Mouse (Mus musculus) kidney, postnatal 14 days (tissue): ENCODE data around the gene Nav2.

Experiments
- DNase-seq: peaks from one replicate; pipeline ENCODE4 v3.0.0; 2022; ENCODE audit warnings: mixed read lengths

The Nav2 gene

DNA sequence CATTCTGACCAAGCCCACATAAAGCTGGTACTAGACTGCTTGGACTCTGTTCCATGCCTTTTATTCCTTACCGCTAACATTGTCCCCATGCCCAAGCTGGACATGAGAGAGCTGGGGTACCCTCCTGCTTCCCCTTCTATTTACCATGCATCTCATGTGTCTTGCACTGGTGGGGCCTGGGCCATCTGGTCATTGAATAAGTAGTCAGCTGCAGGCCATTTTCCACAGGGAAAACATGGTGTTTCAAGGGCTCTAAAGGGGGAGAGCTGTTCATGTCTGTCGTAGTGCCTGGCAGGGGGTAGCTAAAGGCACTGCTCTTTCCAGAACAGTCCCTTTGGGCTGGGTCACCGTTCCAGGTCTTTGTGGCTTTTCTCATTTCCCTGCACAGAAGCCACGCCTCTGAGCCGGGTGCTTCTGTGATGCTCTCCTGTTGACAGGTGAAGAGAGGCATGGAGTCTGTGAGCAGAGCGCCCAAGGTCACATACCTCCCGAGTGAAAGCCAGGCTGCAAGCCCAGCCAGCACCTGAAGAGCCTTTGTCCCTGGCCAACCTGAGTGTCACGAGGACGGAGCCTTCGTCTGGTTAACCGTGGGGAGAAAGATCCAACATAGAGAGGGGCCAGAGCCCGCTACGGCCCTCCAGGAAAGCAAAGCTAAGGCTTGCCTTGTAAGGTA, 348.9 kb downstream of the Nav2 start:
- DNase-seq: no peak

DNA sequence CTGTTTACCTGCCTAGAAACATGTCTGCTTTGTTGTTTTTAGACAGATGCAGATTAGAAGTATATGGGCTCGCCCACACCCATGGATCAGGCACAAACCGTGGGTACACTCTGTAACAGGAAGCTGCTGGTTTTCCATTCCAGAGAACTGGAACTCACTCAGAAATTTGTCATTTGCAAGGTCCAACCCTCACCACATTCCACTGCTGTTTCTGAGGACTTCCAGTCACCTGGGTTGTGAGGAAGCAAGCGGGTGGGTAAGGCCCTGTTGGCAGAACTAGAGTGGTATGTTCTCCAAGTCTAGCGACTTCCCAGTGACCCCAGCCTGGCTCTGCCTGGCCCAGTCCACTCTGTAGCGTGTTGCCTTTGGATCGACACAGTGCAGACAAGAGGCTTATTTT, 349.6 kb downstream of the Nav2 start:
- peak; percentile 34 for DNase-seq

DNA sequence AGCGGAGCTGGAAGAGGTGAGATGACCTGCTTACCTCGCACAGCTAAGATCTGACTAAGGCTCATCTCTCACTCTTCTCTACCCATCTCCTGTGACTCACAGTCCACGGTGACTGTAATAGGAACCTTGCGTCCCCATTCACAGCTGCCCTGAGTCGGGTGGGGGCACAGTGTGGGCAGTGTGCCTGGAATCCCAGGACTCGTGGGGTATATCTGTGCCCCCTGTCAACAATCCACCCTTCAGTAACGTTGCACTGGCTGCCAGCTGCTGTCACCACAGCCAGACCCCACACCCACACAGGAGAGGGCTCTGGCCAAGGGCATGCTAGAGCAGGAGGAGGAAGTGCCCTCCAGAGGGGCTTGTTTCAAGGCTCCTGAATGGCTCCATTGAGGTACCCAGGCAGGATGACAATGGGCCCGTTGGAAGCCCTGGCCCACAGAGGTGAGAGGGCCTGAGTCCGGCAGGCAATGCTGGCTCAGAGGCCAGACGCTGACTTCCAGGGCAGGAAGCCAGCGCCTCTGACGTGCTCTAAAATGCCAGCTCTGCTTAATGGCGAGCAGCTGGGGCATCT, 353.5 kb downstream of the Nav2 start:
- no peak for DNase-seq

DNA sequence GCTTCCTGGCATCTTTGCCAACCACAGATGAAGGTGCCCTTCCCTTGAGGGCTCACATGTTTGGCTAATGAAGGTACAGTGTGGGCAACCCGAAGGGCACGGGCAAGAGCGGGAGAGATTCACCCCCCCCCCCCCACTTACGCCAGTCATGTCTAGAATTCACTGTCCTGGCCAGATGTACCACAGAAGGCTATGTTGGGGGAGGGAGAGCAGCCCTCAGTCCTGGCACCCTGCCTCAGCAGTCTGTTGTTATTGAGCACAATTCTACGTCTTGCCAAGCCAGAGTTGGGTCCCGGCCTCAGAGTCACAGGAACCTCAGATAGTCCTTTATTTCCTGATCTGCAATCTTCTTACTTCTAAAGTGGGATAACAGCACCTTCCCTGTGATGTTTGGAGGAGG, 357.9 kb downstream of the Nav2 start:
- no peak for DNase-seq

DNA sequence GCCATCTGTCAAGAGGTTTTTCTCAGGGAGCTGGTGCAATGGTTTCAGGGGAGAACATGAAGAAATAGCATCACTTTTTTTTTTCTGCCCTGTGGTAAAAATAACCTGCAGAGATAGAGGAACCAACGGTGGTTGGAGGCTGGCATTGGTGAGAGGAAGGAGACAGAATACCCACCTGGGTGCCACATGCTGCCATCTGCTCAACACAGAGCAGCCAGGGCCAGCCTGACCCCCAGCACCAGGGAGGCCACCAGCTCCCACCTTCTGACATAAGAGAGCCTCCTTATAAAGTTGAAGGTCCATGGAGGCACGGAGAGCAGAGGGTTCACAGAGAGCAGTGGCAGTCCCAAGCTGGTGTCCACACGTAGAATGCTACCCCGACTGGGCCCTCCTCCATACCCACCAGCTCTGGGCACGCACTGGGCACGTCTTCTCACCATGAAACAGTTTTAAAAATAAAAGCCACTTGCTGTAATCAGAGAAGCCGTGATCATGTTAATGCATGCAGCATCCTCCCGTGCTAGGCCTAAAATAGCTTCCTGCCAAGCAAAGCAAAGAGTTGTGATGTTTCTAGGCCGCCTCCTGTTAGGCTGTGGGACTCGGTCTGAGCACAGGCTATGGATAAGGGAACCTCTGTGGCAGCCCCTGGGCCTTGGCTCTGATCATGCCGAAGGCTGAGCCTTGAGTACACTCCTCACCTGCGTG, 359.3 kb downstream of the Nav2 start:
- DNase-seq: no peak

DNA sequence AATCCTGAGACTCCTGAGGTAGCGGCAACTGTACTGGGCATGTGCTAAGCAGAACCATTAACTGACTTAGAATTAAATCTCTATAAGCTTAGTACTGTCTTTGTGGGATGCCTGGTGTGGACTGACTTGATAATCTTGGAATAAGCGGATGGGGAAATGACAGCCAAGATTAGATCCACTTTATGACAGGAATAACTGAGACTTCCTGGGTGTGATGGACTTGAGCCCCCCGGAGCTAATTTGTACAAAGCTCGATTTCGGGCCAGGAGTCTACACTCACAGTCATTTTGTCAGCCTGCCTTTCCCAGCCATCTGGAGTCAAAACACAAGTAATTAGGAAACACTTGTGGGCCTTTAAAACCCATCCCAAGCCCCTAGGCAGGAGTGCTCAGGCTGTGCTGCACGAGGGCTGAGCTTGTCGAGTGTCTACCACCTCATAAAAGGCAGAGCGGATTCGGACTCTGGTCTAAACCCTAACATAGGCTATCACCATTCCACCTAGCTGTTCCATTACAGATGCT, 359.9 kb downstream of the Nav2 start:
- no peak for DNase-seq

DNA sequence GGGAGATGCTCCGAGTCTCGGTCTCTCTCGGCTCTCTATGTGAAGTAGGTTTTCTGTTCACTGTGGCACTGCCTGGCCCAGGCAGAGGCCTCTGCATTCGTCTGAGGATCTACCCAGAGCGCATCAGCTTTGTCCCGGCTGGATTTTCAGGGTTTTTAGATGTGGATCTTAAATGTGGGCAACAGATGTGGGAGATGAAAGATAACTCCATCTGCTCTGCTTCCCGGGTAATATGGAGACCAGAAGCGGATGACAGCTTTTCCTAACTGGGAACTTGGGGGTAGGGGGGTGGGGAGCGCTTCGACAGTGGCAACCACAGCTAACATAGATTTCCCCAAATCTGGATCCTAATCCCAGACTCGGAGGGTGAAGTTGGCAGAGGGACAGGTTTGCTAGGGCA, 362.3 kb downstream of the Nav2 start:
- no peak for DNase-seq

DNA sequence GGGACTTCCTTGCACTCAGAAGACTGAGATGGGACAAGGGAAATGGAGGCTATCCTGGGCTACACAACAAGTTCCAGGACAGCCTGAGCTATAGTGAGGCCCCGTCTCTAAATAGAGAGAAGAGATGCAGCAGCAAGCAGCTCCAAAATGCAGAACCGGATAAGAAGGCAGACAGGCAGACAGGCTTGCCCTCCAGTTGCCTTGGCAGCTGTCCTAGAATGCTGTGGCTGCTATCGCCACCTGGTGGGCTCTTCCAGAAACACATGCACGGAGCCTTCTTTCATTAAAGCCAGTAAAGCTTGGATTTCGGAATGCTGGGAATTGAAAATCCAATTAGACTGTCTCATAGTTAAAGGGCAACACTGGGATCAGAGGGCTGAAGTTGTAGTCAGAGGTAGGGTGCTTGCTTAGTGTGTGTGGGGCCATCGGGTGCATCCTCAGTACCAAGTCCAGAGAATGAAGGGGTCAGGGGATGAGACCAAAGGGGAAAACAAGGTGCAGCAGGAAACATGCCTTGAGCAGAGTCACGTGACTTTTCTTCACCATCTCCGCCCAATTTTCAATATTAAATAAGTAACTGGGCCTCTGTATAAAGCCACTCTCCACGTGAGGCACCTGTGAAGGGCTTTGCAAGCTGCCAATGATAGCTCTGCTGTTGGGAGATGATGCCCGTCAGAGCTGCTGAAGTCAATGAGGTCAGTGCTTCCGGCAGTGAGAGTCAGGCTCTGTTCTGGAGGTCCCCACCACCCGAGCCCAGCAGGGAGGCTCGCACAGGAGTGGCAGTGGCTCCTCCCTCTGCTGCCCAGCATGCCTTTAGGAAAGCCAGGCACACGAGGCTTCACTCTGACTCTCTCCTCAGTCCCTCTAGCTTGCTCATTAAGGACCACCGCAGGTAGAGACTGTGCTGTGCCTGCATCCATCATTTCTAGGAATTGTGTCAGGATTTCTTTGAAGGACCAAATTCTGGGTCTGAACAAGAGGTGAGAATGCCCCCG, 364.2 kb downstream of the Nav2 start:
- peak; percentile 86 for DNase-seq

DNA sequence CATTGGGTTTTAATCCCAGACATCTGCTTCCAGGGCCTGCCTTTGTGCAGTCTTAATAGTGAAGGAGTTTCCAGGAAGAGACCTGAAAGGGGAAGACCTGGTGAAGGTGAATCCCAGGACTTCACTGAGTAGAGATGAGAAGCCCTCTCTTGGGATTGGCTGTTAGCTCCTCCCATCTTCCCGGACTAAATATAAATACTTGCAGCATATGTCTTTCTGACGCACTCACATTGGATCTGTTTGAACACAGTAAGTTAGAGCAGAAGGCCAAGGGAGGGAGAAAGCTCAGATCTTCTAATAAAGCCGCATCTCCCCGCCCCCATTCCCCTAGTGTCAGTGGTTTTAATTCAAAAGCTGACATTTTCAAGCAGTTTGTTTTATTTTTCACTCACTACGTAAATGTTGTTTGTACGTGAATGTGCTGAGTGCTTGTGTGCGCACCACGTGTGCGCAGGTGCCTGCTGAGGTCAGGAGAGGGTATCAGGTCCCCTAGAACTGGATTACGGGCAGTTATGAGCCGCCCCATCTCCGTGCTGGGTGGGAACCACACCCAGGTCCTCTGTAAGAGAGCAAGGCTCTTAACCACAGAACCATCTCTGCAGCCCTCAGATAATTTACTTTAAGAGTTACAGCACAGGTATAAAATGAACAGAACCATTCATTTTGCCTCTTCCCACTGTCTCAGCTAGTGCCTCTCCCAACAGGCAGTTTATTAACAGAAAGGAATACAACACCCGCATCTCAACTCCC, 365.6 kb downstream of the Nav2 start:
- no peak for DNase-seq

DNA sequence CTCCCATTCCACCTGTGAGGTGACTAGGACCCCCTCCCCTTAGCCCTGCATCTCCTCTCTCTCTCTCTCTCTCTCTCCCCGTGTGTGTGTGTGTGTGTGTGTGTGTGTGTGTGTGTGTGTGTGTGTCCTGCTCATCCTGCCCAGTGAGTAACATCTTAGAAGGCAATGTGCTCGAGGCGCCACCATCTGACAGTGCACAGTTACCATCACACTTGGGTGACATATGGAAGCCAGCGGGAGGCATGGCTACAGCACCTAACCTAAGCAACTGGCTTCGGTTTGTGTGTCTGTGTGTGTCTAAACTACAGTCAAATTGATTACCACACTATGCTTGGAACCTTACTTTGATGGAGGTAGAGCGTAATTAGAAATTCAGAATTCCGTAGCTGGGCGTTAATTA, 366.2 kb downstream of the Nav2 start:
- DNase-seq: no peak

DNA sequence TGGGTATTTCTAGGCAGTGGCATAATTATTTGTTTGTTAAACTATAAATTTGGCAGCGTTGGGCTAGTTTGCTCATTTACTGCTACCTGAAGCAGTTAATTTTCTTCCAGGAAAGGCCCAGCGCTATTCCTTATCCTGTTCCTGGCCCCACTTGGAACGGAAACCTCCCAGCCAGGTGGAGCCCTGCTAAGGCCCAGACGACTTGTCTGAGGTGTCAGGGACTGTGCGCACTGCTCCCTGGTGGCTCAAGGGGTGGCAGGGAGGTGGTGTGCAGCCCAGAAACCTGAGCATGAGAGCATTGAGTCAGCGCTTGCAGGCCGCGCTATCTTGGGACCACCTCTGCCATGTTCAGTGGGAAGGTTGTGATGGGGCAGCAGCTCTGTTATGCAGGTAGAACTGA, 367.6 kb downstream of the Nav2 start:
- no peak for DNase-seq

DNA sequence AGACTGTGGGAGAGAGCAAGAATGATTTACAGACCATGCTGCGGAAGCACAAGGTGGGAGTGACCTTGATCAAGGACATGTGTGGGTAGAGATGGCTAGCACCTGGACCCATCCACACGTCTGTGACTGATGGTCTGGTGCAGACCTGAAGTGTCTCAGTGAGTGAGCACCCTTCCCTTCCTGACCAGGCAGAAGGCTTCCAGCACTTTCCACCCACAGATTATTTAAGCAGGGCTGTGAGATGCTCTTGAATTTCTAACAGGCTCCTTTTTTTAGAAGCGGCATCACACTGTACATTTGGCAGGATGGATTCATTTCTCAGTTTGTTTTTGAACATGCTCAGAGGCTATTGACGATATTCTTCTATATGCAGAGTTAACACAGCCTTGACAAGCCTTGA, 369.2 kb downstream of the Nav2 start:
- DNase-seq: no peak

DNA sequence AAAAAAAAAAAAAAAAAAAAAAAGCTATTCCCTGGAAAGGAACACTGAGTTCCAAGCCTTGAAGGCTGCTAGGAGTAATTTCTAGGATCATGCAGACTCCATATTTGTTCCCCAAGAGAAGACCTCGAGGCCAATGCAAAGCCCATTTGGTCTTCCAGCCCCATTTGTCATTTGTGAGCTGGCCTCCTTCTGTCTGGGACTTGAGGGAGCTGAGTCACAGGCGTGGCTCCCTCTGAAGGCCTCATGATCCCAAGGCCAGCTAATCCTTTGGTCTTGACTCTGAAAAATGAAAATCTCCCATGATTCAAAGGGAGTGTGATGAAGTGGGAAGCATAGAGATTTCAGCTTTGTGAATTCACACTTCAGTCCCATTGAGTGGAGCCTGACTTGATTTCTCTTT, 370.0 kb downstream of the Nav2 start:
- no peak for DNase-seq

DNA sequence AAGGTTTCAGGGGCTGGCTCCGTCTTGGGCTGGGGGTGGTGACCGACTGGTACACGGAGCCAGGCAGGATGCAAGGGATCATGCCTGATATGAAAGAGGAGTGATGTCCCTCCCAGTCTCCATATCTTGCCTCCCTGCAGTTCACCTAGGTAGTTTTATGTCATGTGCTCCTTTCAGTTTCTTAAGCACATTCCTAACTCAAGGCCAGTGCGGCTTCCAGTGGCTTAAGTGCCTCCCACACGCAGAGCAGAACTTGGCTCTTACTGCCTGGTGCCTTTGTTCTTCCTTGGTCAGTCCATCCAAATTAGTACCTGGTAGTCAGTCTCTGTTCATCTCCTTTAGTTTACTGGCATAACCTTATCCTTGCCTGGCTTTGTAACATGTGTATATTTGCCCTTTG, 371.9 kb downstream of the Nav2 start:
- no peak for DNase-seq

DNA sequence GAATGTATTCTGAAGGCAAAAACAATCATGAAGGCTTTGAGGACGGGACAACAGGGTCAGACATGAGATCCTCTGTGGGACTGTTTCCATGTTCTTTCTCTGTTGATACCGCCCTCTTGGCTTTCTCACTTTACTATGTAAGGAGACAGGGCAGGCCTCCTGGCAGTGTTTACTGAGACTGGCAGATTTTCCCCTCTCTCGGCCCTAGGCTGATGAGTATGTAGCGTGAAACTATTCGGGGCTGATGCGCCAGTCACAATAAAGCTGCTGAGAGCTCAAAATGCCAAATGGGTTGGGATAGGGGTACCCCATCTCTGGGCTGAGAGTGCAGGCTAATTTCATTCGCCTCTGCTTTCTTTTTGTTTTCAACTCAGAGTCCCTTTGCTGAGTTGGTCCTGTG, 373.9 kb downstream of the Nav2 start:
- no peak for DNase-seq

DNA sequence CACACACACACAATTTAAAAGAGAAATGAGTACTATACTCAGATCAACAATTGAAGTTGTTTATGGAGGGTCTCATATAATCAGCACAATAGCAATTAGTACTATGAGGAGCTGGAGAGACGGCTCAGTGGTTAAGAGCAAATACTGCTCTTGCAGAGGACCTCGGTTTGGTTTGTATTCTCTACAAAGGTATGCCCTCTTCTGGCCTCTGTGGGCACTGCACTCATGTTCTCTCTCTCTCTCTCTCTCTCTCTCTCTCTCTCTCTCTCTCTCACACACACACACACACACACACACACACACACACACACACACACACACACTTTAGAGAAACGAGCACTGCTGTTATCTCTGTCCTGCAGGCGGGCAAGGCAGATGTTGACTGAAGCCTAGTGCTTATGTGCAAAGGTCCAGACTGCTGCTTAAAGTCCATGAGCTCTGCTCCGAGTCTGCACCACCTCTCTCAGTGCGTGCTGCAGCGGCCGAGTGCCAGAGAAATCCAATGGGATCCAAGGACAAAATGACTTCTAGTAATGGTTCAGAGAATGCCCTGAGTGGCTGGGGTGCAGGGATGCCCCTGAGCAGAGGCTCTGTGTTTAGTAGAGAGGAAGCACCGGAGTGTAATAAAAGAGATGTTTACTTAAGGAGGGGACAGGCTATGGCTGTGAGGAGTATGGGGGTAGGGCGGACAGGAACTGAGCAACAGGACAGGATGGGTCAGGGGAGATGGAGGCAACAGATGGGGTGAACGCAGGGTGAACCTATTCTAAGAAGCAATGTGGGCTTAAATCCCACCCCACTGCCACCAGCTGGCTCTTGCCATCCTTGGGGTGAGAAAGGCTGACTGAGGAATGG, 375.2 kb downstream of the Nav2 start:
- peak; percentile 15 for DNase-seq

DNA sequence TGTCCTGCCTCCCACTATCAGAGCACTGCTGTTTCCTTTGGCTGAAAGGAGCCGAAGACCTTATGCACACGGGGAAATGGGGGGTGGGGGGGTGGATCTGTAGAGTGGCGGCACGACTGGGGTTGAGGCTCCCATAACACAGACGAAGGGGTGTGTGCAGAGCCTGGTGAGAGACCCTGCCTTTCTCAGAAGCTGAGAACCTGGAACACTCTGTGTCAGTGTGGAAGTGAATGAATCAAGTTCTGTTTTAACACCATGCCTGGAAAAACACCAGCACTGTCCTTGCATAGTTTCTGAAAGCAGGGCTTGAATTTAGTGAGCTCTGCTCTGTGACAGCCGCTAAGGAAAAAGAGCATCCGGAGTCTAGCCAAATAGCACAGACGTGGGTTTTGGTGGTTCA, 379.7 kb downstream of the Nav2 start:
- DNase-seq: no peak

DNA sequence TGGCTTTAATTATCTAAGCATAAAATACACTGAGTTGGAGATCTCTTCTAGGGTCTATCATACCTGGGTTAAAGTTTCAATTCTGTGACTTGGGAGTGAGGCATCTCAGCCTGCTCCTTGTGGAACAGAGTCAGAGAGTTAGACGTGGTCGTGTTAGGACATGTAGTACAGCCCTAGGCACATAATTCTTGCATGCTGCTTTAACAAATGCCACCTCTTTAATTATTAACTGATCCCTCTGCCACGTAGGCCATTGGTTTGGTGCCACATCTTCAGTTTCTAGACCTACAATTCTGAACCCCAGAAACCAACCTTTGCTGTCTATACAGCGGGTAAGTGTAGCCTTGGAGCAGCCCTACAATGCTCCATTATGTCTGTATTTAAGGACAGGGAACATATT, 381.8 kb downstream of the Nav2 start:
- no peak for DNase-seq

DNA sequence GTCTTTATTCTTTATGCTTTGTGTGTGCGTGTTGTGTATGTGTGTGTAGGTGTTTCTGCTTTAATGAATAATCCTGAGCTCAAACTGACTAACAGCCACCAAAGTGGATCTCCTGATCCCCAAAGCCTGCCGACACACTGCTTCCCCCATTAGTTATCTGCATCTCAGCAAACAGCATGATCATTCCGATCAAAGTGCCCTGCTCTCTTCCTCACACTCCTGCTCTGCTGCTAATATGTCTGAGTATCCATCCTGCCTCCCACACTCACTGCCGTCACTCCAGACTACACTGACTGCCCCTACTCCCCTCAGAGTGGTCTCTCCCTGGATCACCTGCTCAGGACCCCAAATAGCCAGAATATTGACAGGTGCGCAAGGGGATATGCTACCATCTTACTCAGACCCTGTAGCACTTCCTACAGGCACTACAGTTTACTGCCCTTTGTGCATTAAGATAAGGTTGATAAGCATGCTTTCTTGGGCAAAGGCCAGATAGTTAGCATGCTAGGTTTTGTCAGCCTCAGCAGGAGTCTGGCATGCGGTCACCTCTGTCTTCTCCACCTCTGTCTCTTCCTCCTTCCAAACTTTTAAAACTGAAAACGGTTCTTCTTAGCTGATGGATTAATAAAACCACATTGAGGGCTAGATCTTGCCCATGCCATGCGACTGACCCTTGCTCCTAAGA, 382.8 kb downstream of the Nav2 start:
- DNase-seq: no peak

DNA sequence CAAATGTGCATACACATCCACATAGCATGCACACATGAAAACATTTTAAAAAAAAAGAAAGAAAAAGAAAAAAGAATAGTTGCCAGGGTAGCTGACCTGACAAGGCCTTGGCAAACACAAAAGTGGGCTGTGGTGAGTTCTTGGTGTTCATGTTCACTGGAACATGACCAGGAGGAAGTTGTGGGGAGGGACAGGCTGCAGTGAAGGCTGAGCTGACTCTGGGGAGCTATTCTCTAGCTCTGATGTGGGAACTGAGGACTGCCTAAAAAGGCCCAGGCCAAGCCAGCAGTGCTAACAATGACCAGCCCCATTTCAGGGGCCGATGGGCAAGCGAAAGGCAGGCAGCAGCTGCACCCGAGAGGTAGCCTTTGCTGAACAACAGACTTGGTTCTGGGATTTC, 388.6 kb downstream of the Nav2 start:
- no peak for DNase-seq

DNA sequence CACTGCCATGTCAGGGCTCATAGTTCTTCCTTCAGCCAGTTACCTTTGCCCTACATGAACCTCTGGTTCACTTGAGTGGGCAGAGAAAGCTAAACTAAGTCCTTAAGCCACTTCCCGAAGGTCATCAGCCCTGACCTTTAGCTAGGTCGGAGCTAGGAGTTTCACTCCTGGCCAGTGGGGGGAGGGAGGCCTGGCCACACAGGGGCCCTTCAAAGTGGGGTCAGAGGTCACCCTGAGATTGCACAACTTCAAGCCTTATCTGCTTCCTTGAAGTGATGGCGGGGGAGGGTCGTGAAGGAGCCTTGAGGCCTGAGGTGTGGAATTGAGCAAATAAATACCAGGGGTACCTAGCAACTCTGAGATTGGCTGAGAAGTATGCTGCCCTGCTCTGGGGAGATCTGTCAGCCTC, 389.9 kb downstream of the Nav2 start:
- DNase-seq: peak; percentile 56
